Mouse (Mus musculus) hindbrain, embryonic 16.5 days (tissue): ENCODE data around the gene Car6. TPM values are rescaled to one million over a fixed set of nuclear protein-coding genes. Genes with fewer than 3 reads are reported as not detected.

Source experiments
- ATAC-seq: fragments of 200-750 bp; cut with Nextera tagmentation; 2 replicates; pipeline ENCODE4 v1.8.0; 2017; ENCODE audit warnings: moderate TSS enrichment, moderate library complexity
- H3K27ac ChIP-seq: fragments of 300-500 bp; sonication (generic); 2 replicates; pipeline ENCODE4 v1.5.1; 2014; ENCODE audit warnings: low read depth, mild to moderate bottlenecking, control low read depth, low read length, moderate library complexity
- H3K27me3 ChIP-seq: fragments of 300-500 bp; sonication (generic); replicated peaks from 2 replicates; pipeline ENCODE4 v1.6.1; 2014; ENCODE audit warnings: low read length; ENCODE audit not compliant: control insufficient read depth, insufficient read depth
- H3K36me3 ChIP-seq: fragments of 300-500 bp; sonication (generic); 2 replicates; pipeline ENCODE4 v1.6.1; 2014; ENCODE audit warnings: mild to moderate bottlenecking, low read length, moderate library complexity, mixed read lengths; ENCODE audit not compliant: control insufficient read depth, insufficient read depth
- H3K4me1 ChIP-seq: fragments of 300-500 bp; sonication (generic); 2 replicates; pipeline ENCODE4 v1.6.1; 2014; ENCODE audit warnings: low read depth, low read length; ENCODE audit not compliant: control insufficient read depth, insufficient read depth
- H3K4me2 ChIP-seq: fragments of 300-500 bp; sonication (generic); 2 replicates; pipeline ENCODE4 v1.6.1; 2014; ENCODE audit warnings: mild to moderate bottlenecking, low read length, control low read depth, moderate library complexity
- H3K4me3 ChIP-seq: fragments of 300-500 bp; sonication (generic); 2 replicates; pipeline ENCODE4 v1.5.1; 2014; ENCODE audit warnings: mild to moderate bottlenecking, low read length, control low read depth, moderate library complexity
- H3K9ac ChIP-seq: fragments of 300-500 bp; sonication (generic); 2 replicates; pipeline ENCODE4 v1.6.1; 2014; ENCODE audit warnings: low read depth, mild to moderate bottlenecking, control low read depth, low read length, moderate library complexity
- H3K9me3 ChIP-seq: fragments of 300-500 bp; sonication (generic); 2 replicates; pipeline ENCODE4 v1.6.1; 2014; ENCODE audit warnings: mild to moderate bottlenecking, low read length, moderate library complexity; ENCODE audit not compliant: control insufficient read depth
- WGBS: fragments of 180-500 bp; shearing (Covaris S2); extraction: QIAGEN DNeasy Blood & Tissue Kit; methylation state at CpG from one replicate; pipeline ENCODE4 v1.1.7; 2014; 5-methylcytosine and 5-hydroxymethylcytosine counted together
- polyA plus RNA-seq: library from polyadenylated mRNA; unstranded; fragments of >200 nt; fragmentation: Nextera tagmentation; extraction: Ambion mirVana; gene quantifications from 2 replicates; pipeline ENCODE4 v1.2.1, GENCODE M21; 2015

Gene Car6
- polyA plus RNA-seq, 1 experiment from 2014 or later, result not detected

- WGBS, result 91% methylated on average over 4 of the region's 4 CpGs
- H3K27me3 ChIP-seq, result no peaks in the 10 kb centered on the region
- ATAC-seq, result no peak
Observed at GRCm38 (mm10) chr4:150155731-150156130, 45.4 kb downstream of the Car6 start.

DNA sequence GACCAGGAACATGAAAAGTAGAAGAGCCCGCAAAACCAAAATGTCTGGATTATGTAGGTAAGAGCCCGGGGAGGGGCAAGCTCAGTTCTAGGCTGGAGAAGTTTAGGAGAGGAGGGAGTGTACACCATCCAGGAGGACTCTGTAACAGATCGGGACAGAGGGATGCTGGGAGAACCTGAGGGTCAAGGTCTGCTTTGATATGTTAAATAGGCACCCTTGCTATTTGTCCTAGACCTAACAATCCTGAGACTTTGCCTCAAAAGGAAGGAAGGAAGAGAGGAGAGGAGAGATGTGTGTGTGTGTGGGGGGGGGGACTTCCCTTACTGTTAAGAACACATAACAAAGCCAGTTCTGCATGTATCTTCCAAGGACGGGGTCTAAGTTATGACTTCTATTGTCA, 45.8 kb downstream of the Car6 start:
- no peak overlapping the region for H3K9ac ChIP-seq
- no peak for ATAC-seq

More at GRCm38 (mm10) chr4:150155731-150156130, 45.4 kb downstream of the Car6 start:
- no peak overlapping the region for H3K4me2 ChIP-seq
- no peak overlapping the region for H3K27ac ChIP-seq
- no peaks in the 10 kb centered on the region for H3K36me3 ChIP-seq
- no peak overlapping the region for H3K9ac ChIP-seq
- no peaks in the 10 kb centered on the region for H3K9me3 ChIP-seq
- H3K4me1 ChIP-seq, result no peaks in the 10 kb centered on the region
- no peak overlapping the region for H3K4me3 ChIP-seq

GRCm38 (mm10) chr4:150152483-150152882, 48.6 kb downstream of the Car6 start:
- no peak overlapping the region for H3K4me2 ChIP-seq
- H3K27me3 ChIP-seq, result no peaks in the 10 kb centered on the region
- no peak overlapping the region for H3K27ac ChIP-seq
- no peak overlapping the region for H3K9ac ChIP-seq
- ATAC-seq, result no peak
- no peaks in the 10 kb centered on the region for H3K4me1 ChIP-seq
- 88% methylated on average over 8 of the region's 8 CpGs for WGBS
- no peak overlapping the region for H3K4me3 ChIP-seq
- H3K36me3 ChIP-seq, result no peaks in the 10 kb centered on the region
- H3K9me3 ChIP-seq, result no peaks in the 10 kb centered on the region

More for the DNA sequence above, 45.8 kb downstream of the Car6 start:
- H3K4me1 ChIP-seq, result no peaks in the 10 kb centered on the region
- H3K27me3 ChIP-seq, result no peaks in the 10 kb centered on the region
- H3K4me2 ChIP-seq, result no peak overlapping the region
- 83% methylated on average over 4 of the region's 4 CpGs for WGBS
- H3K4me3 ChIP-seq, result no peak overlapping the region
- no peaks in the 10 kb centered on the region for H3K9me3 ChIP-seq
- no peaks in the 10 kb centered on the region for H3K36me3 ChIP-seq
- no peak overlapping the region for H3K27ac ChIP-seq

DNA sequence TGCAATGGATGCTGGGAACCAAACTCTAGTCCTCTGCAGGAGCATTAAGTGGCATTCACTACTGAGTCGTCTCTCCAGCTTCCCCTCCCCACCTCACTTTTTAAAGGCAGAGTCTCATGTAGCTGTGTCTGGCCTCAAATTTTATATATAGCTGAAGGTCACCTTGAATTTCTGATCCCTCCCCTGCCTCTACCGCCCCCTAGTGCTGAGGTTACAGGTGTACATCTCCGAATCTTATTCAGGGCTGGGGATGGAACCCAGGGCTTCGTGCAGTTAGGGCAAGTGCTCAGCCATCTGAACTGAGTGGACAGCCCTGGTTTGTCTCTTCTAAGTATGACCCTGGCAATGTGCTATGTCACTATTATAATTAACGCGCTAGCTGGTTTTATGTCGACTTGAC, 50.1 kb downstream of the Car6 start:
- Histone ChIP-seq H3K27ac (no peak overlapping the region), H3K36me3 (no peaks in the 10 kb centered on the region), H3K9ac (no peak overlapping the region), H3K4me1 (no peaks in the 10 kb centered on the region), H3K4me3 (no peak overlapping the region), H3K9me3 (no peaks in the 10 kb centered on the region), H3K4me2 (no peak overlapping the region), H3K27me3 (no peaks in the 10 kb centered on the region)
- WGBS, result 76% methylated on average over 7 of the region's 7 CpGs
- ATAC-seq, result no peak

DNA sequence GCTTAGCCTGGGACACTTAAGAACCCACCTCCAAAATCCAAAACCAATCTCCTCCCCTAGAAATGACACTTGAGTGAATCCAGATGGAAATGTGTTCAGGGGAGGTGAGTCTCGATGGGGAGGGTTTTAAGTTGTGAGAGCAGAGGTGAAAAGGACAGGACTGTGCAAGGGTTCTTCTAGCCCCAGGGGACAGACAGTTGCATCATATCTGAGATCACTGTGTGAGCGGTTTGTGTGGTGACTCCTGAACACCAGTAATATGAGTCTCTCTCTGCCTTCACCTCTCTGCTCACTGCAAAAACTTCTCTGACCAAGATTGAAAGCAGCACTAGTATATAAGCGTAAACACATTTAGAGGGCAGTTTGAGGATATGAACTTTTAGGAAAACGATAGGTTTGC, 54.8 kb downstream of the Car6 start:
- H3K9ac ChIP-seq, result no peak overlapping the region
- H3K27ac ChIP-seq, result no peak overlapping the region
- H3K4me2 ChIP-seq, result no peak overlapping the region
- no peaks in the 10 kb centered on the region for H3K27me3 ChIP-seq
- no peak for ATAC-seq
- H3K9me3 ChIP-seq, result no peaks in the 10 kb centered on the region
- 87% methylated on average over 4 of the region's 4 CpGs for WGBS
- H3K4me1 ChIP-seq, result no peaks in the 10 kb centered on the region
- H3K36me3 ChIP-seq, result no peaks in the 10 kb centered on the region
- no peak overlapping the region for H3K4me3 ChIP-seq

DNA sequence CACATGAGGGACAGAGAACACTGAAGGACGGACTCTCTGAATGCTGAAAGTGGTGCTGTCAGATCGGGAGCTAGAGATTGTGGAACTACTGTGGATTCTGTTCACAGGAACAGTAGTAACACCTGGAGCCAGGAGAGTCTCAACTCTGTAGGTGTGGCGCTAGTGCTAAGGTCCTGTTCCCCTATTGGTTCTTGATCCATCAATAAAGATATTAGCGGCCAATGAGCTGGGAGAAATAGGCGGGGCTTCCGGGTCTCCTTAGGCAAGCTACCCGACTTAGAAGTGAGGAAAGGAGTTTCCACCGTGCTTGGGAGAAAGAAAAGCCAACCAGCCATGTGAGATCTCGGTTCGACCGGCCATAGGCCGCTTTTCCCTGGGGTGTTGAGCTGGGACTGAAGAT, 56.9 kb downstream of the Car6 start:
- H3K27me3 ChIP-seq, result no peaks in the 10 kb centered on the region
- no peak overlapping the region for H3K9ac ChIP-seq
- no peak overlapping the region for H3K4me2 ChIP-seq
- no peaks in the 10 kb centered on the region for H3K36me3 ChIP-seq
- H3K4me3 ChIP-seq, result no peak overlapping the region
- ATAC-seq, result no peak
- WGBS, result 22% methylated on average over 12 of the region's 12 CpGs
- H3K27ac ChIP-seq, result no peak overlapping the region
- no peaks in the 10 kb centered on the region for H3K9me3 ChIP-seq
- H3K4me1 ChIP-seq, result no peaks in the 10 kb centered on the region

DNA sequence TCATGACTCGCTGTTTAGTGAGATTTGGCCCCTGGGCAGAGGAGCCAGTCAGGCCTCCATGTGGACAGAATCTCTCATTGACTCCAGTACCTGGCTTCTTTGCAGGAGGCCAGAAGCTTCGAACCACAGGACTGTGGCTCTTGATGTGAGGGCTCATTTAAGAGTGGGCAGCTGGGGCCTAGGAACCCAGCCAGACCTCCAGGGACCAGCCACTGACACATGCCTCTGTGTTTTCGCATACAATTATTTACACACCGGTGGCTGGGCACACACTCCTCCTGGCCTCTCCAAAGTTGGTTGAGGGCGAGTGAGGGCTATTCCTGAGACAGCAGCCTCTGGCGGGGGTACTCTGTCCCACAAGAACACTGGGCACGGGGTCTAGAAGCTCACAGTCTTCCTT, 60.8 kb downstream of the Car6 start:
- no peaks in the 10 kb centered on the region for H3K36me3 ChIP-seq
- no peak for ATAC-seq
- 61% methylated on average over 7 of the region's 7 CpGs for WGBS
- H3K4me1 ChIP-seq, result peaks cover 2% of the 10 kb centered on the region; the same call in 1 of the 2 replicates
- H3K27me3 ChIP-seq, result no peaks in the 10 kb centered on the region
- no peak overlapping the region for H3K4me2 ChIP-seq
- no peaks in the 10 kb centered on the region for H3K9me3 ChIP-seq
- no peak overlapping the region for H3K4me3 ChIP-seq
- no peak overlapping the region for H3K9ac ChIP-seq
- no peak overlapping the region for H3K27ac ChIP-seq

DNA sequence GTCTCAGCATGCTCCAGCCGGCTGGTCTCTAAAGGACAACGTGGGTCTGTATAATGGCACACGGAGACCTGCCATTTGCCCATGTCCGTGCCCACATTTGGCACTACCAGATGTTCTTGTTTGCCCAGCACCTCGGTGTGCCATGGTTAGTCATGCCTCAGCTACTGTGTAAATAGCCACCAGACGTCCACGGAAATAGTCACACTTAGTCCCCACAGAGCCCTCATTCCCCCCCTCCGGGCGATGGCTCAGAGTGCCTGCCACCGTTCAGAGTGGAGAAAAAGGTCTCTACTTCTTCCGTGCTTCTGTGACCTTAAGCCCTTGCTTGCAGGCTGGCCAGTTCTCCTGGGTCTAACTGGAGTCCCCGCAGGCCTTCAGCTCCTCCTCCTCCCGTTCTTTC, 62.0 kb downstream of the Car6 start:
- 71% methylated on average over 13 of the region's 13 CpGs for WGBS
- Histone ChIP-seq H3K27me3 (no peaks in the 10 kb centered on the region), H3K4me2 (no peak overlapping the region), H3K36me3 (no peaks in the 10 kb centered on the region), H3K27ac (no peak overlapping the region), H3K4me1 (peaks cover 2% of the 10 kb centered on the region; the same call in 1 of the 2 replicates), H3K9me3 (no peaks in the 10 kb centered on the region), H3K4me3 (no peak overlapping the region), H3K9ac (no peak overlapping the region)
- ATAC-seq, result no peak

DNA sequence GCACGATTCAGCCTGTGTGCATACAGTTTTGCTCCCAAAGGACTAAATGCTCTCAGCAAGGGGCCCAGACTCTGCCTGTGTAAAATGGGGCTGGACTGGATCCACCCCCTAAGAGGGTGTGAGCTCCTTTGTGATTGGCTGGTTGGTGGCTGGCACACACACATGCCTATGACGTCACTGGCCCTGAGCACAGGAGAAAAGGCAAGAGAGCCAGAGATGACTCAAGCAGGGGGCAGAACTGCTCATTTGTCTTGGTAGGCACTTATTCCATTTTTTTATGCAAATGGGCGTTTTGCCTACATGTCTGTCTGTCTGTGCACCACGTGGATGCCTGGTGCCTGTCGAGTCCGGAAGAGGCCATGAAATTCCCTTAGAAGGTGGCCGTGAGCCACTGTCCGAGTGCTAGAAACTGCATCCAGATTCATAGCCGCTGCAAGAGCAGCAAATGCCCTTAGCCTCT, 63.0 kb downstream of the Car6 start:
- Histone ChIP-seq H3K36me3 (no peaks in the 10 kb centered on the region), H3K27ac (peak overlapping the region; percentile 9), H3K9me3 (no peaks in the 10 kb centered on the region), H3K9ac (peak overlapping the region; percentile 39), H3K4me2 (peak overlapping the region; percentile 41), H3K27me3 (no peaks in the 10 kb centered on the region), H3K4me1 (peaks cover 2% of the 10 kb centered on the region; the same call in 1 of the 2 replicates), H3K4me3 (peak overlapping the region; percentile 30)
- 22% methylated on average over 9 of the region's 9 CpGs for WGBS
- ATAC-seq, result peak; percentile 87
